Mouse (Mus musculus) heart, adult 2 months (tissue): ENCODE data around the gene Mgat5.

Experiments used
- CTCF ChIP-seq: fragments of 200-600 bp; IDR thresholded peaks from 2 replicates; pipeline ENCODE4 v1.8.1; 2022; ENCODE audit warnings: antibody characterized with exemption, mild to moderate bottlenecking, moderate library complexity
- EP300 ChIP-seq: fragments of 200-500 bp; IDR thresholded peaks from 2 replicates; pipeline ENCODE4 v1.6.1; 2011; ENCODE audit warnings: low read depth, low read length, control low read depth; ENCODE audit not compliant: insufficient read depth
- POLR2A ChIP-seq: fragments of 200-500 bp; IDR thresholded peaks from 2 replicates; pipeline ENCODE4 v1.6.1; 2011; ENCODE audit warnings: mild to moderate bottlenecking, low read depth, low read length, control low read depth; ENCODE audit not compliant: insufficient read depth

DNA sequence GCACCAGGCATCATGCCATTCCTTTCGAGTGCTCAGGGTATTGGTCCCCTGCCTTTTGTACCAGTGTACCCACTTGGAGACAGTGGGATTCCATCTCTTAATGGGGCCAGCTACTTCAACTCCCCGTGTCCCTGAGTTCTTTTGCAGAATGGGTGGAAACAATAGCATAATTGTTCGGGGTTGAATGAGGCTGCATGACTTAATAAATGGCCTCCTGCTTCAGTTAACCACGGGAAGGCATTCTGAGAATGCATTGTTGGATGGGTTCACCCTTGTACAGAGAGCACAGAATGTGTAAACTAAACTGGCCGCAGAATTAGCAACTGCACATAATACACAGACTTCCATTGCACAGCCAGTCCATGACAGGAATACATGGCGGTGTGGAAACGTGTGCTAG is 214.8 kb downstream of the Mgat5 start:
- TF ChIP-seq CTCF (no peak), EP300 (no peak), POLR2A (no peak)
